Mouse (Mus musculus): ENCODE measurements at regions not wholly inside any gene's neighbourhood (a gene's known extent, or its start where the extent isn't known, plus 50 kb on each side); places are given as distances from the start of the nearest gene placed in this dataset.

DNA sequence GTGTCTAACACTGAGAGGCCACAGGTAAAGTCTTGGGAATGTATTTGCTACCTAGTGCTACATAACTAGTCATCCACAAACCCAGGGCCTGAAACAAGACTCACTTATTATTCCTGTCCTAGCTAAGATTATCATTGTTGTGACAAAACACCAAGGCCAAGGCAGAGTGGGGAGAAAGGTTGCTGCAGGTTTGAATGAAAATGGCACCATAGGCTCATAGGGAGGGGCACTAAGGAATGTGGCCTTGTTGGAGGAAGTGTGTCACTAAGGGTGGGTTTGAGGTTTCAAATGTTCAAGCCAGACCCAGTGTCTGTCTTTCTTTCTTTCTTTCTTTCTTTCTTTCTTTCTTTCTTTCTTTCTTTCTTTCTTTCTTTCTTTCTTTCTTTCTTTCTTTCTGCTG lies 174.9 kb upstream of the Ctnnb1 start:
- TF ChIP-seq POLR2A (IDR thresholded peaks at IDR 0.05; ENCODE audit: borderline replicate concordance, low read depth, low read length) = no peak
- no peak for TF ChIP-seq CTCF (IDR thresholded peaks at IDR 0.05; ENCODE audit: low read depth, low read length)

Data from bone marrow macrophage, adult 2 months (primary cell).